Mouse (Mus musculus): ENCODE measurements at regions not wholly inside any gene's neighbourhood (a gene's known extent, or its start where the extent isn't known, plus 50 kb on each side); places are given as distances from the start of the nearest gene placed in this dataset.

GRCm38 (mm10) chr14:76223036-76223650 is 112.5 kb downstream of the Nufip1 start:
- ATAC-seq (ENCODE audit: low FRiP score) = no peak
- H3K4me3 ChIP-seq = no peak overlapping the region
- H3K4me2 ChIP-seq = no peak overlapping the region
- no peak overlapping the region for H3K27ac ChIP-seq
- H3K36me3 ChIP-seq = no peaks in the 10 kb centered on the region
- peaks cover 19% of the 10 kb centered on the region; the same call in 1 of the 2 replicates for H3K4me1 ChIP-seq (replicated peaks)
- no peaks in the 10 kb centered on the region for H3K27me3 ChIP-seq
- H3K9ac ChIP-seq = no peak overlapping the region
- 89% methylated on average over 8 of the region's 8 CpGs for WGBS
- H3K9me3 ChIP-seq = peaks cover under 1% of the 10 kb centered on the region; the same call in 1 of the 2 replicates

DNA sequence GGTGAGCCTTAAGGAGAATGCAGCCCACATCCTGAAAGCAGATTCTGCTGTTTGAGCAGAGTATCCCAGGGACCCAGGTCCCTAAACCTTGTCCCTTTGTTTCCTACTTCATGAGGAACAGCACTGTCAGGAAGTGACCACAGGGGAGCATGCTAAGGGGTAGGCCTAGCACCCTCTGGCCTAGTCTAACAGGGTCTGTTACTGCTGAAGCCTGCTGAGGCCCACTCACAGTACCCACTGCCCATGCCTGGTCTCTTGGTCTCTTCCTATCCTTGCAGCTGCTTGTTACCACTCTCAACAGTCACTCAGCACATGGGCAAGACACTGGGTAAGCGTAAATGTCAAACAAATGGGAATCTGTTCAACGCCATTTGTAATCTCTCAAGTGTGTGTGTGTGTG is 113.2 kb downstream of the Nufip1 start:
- WGBS = 97% methylated on average over 2 of the region's 2 CpGs

DNA sequence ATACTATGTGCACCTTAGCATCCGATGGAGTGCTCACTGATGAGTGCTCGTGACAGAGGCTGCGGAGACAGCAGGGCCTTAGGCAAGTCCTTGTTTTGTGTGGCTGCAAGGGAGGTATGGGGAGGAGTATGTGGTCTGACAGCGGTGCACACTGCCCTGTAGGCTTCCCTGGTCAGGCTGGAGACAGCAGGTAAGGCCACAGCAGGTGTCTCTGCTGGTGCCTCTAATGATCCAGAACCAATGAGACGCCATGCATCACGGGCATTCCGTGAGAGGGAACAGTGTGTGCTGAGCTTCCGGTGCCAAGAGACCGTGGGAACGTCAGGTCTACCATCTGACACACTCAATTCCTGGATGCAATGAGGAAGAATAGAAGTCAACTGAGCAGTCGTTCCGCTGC is 114.8 kb downstream of the Nufip1 start:
- H3K27me3 ChIP-seq = no peaks in the 10 kb centered on the region
- peaks cover 22% of the 10 kb centered on the region; the same call in 1 of the 2 replicates for H3K4me1 ChIP-seq (replicated peaks)
- H3K27ac ChIP-seq = no peak overlapping the region
- no peaks in the 10 kb centered on the region for H3K36me3 ChIP-seq
- no peak overlapping the region for H3K4me3 ChIP-seq
- 73% methylated on average over 12 of the region's 12 CpGs for WGBS
- no peaks in the 10 kb centered on the region for H3K9me3 ChIP-seq
- no peak overlapping the region for H3K9ac ChIP-seq
- ATAC-seq (ENCODE audit: low FRiP score) = no peak
- H3K4me2 ChIP-seq = no peak overlapping the region

More for the DNA sequence above, 113.2 kb downstream of the Nufip1 start:
- no peak overlapping the region for H3K4me2 ChIP-seq
- ATAC-seq (ENCODE audit: low FRiP score) = no peak
- H3K4me1 ChIP-seq (replicated peaks) = peaks cover 20% of the 10 kb centered on the region; the same call in 1 of the 2 replicates
- no peak overlapping the region for H3K27ac ChIP-seq
- H3K9ac ChIP-seq = no peak overlapping the region
- H3K36me3 ChIP-seq = no peaks in the 10 kb centered on the region
- H3K9me3 ChIP-seq = no peaks in the 10 kb centered on the region; the same call in 1 of the 2 replicates
- no peaks in the 10 kb centered on the region for H3K27me3 ChIP-seq
- H3K4me3 ChIP-seq = no peak overlapping the region

DNA sequence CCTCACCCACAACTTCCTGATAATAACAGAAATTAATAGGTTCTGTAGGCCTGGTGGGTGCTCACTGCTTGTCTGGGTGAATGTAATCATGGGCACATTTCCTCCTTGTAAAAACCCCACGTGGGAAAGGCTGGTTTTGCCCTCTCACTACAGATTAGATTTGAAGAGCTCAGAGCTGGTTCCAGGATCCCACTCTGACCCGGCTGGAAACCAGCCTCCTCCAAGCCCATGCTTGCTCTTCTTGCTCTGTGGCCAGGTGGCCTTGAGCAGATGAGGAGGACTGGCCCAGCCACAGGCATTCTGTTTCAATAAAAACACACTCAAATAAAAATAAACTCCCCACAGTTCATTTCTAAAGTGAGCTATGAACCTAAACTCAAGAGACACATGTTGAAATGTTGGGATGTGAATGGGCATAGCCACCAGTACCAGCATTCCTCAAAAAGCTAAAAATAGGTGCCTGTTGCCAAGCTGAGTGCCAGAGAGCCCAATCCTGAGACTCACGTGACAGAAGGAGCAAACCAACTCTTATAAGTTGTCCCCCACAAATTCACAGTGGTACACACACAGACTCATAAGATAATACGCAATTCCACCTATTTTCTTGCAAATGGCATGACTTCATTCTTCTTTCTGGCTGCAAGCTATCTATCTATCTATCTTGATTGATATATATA is 116.1 kb downstream of the Nufip1 start:
- WGBS = 74% methylated on average over 4 of the region's 4 CpGs
- no peak overlapping the region for H3K4me2 ChIP-seq
- peaks cover 13% of the 10 kb centered on the region; the same call in 1 of the 2 replicates for H3K4me1 ChIP-seq (replicated peaks)
- no peaks in the 10 kb centered on the region for H3K9me3 ChIP-seq
- H3K4me3 ChIP-seq = no peak overlapping the region
- no peak overlapping the region for H3K27ac ChIP-seq
- no peak for ATAC-seq (ENCODE audit: low FRiP score)
- H3K9ac ChIP-seq = no peak overlapping the region
- H3K36me3 ChIP-seq = no peaks in the 10 kb centered on the region
- no peaks in the 10 kb centered on the region for H3K27me3 ChIP-seq

GRCm38 (mm10) chr14:76228968-76229555 is 118.4 kb downstream of the Nufip1 start:
- Histone ChIP-seq H3K4me3 (no peak overlapping the region), H3K4me2 (no peak overlapping the region), H3K4me1 (replicated peaks) (0 out of 2 replicates have a peak, but pooled peaks cover 3% of the 10 kb centered on the region), H3K9me3 (no peaks in the 10 kb centered on the region), H3K36me3 (no peaks in the 10 kb centered on the region), H3K27ac (no peak overlapping the region), H3K27me3 (no peaks in the 10 kb centered on the region), H3K9ac (no peak overlapping the region)
- WGBS = 59% methylated on average over 9 of the region's 9 CpGs
- ATAC-seq (ENCODE audit: low FRiP score) = no peak

DNA sequence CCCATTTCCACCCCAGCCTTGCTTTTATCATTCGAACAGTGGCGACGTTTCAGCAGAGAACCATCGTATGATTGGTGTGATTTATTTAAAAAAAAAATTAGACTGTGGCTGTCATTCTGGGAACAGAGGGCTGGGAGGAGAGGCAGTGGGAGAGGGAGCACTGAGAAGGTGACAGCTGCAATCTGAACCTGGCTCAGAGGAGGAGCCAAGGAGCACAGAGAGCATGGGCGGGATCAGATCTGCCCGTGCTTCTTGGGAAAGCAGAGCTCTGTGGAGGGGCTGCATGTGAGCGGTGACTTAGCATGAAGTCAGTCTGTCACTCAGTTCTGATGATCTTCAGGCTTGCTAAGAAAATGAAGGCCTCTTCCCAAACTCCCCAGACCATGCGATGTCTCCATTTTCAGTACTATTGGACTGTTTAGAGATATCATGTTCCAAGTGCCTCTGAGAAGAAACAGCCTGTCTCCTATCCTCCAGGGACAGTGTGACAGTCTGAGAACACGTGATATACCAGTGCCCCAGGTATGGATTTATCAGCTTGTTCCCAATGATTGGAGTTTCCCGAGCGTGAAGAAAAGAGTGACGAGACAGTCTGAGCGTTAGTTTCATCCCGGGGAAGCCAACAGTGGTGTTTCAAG is 129.3 kb downstream of the Nufip1 start:
- no peak overlapping the region for H3K27ac ChIP-seq

GRCm38 (mm10) chr14:76243581-76244337 is 133.1 kb downstream of the Nufip1 start:
- WGBS = 53% methylated on average over 14 of the region's 14 CpGs
- Histone ChIP-seq H3K4me3 (no peak overlapping the region), H3K9ac (peak overlapping the region; percentile 4; the same call in 1 of the 2 replicates), H3K4me2 (peak overlapping the region; percentile 32), H3K4me1 (replicated peaks) (peaks cover 24% of the 10 kb centered on the region), H3K9me3 (no peaks in the 10 kb centered on the region), H3K36me3 (no peaks in the 10 kb centered on the region), H3K27ac (peak overlapping the region; percentile 73), H3K27me3 (no peaks in the 10 kb centered on the region)
- ATAC-seq (ENCODE audit: low FRiP score) = peak; percentile 40

More for the DNA sequence above, 129.3 kb downstream of the Nufip1 start:
- H3K9me3 ChIP-seq = no peaks in the 10 kb centered on the region
- peaks cover 21% of the 10 kb centered on the region for H3K4me1 ChIP-seq (replicated peaks)
- no peaks in the 10 kb centered on the region for H3K27me3 ChIP-seq
- WGBS = 84% methylated on average over 14 of the region's 14 CpGs
- H3K36me3 ChIP-seq = no peaks in the 10 kb centered on the region
- no peak overlapping the region for H3K4me3 ChIP-seq
- no peak overlapping the region for H3K9ac ChIP-seq
- ATAC-seq (ENCODE audit: low FRiP score) = no peak
- no peak overlapping the region for H3K4me2 ChIP-seq

GRCm38 (mm10) chr14:76244338-76245062 is 133.8 kb downstream of the Nufip1 start:
- peak overlapping the region; percentile 4; the same call in 1 of the 2 replicates for H3K9ac ChIP-seq
- ATAC-seq (ENCODE audit: low FRiP score) = peak; percentile 71
- WGBS = 16% methylated on average over 18 of the region's 18 CpGs

GRCm38 (mm10) chr14:76245063-76245396 is 134.3 kb downstream of the Nufip1 start:
- Histone ChIP-seq H3K4me2 (no peak overlapping the region), H3K9ac (no peak overlapping the region), H3K36me3 (no peaks in the 10 kb centered on the region), H3K4me1 (replicated peaks) (peaks cover 30% of the 10 kb centered on the region), H3K27me3 (no peaks in the 10 kb centered on the region), H3K27ac (peak overlapping the region; percentile 73), H3K9me3 (no peaks in the 10 kb centered on the region), H3K4me3 (no peak overlapping the region)
- ATAC-seq (ENCODE audit: low FRiP score) = no peak
- WGBS = 38% methylated on average over 4 of the region's 4 CpGs

More at GRCm38 (mm10) chr14:76244338-76245062, 133.8 kb downstream of the Nufip1 start:
- no peaks in the 10 kb centered on the region for H3K9me3 ChIP-seq
- H3K4me3 ChIP-seq = no peak overlapping the region
- peak overlapping the region; percentile 32 for H3K4me2 ChIP-seq
- H3K27me3 ChIP-seq = no peaks in the 10 kb centered on the region
- H3K4me1 ChIP-seq (replicated peaks) = peaks cover 26% of the 10 kb centered on the region
- H3K36me3 ChIP-seq = no peaks in the 10 kb centered on the region
- H3K27ac ChIP-seq = peak overlapping the region; percentile 73

DNA sequence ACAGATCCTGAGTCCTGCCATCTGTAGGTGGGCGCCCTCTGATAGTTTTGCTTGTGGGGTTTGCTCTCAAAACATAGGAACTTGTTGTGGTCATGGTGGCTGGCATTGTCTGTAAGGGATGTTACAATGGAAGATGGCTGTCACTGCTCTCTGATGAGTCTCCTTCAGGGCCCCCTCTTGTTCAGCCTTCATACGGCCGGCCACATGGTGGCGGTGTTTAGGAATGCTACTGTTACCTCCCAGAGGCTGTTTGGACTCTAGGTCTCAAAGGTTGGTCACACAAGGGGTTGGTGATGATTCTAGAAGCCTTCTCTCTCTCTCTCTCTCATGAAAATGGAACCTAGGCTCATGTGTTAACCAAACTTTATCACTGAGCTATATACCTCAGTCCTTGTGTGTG is 137.0 kb downstream of the Nufip1 start:
- Histone ChIP-seq H3K9ac (no peak overlapping the region), H3K4me1 (replicated peaks) (peaks cover 31% of the 10 kb centered on the region), H3K27ac (no peak overlapping the region), H3K4me3 (no peak overlapping the region), H3K36me3 (no peaks in the 10 kb centered on the region), H3K27me3 (no peaks in the 10 kb centered on the region), H3K9me3 (no peaks in the 10 kb centered on the region), H3K4me2 (no peak overlapping the region)
- WGBS = 86% methylated on average over 4 of the region's 4 CpGs
- ATAC-seq (ENCODE audit: low FRiP score) = no peak

DNA sequence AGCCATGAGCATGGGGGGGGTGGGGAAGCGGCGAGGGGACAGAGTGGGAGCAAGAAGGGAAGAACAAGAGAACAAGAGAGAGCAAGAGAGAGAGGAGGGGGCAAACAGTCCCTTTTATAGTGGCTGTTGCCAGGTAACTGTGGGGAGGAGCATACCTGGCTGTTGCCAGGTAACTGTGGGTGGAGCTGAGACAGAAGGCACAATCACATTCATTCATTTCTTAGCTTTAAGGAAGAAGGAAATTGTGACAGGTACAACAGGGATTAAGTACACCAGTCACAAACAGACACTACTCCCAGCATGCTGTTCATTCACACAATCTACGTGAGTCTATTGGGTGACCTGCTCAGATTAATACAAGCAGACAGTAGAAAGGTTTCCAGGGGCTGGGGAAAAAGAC is 143.2 kb downstream of the Nufip1 start:
- H3K4me1 ChIP-seq (replicated peaks) = peaks cover 45% of the 10 kb centered on the region
- no peaks in the 10 kb centered on the region for H3K36me3 ChIP-seq
- no peak overlapping the region for H3K27ac ChIP-seq
- H3K9me3 ChIP-seq = no peaks in the 10 kb centered on the region
- H3K9ac ChIP-seq = no peak overlapping the region
- 29% methylated on average over 3 of the region's 3 CpGs for WGBS
- no peak overlapping the region for H3K4me2 ChIP-seq
- no peak overlapping the region for H3K4me3 ChIP-seq
- no peaks in the 10 kb centered on the region for H3K27me3 ChIP-seq
- no peak for ATAC-seq (ENCODE audit: low FRiP score)
